Mouse (Mus musculus) embryonic fibroblast, embryonic 13.5 days (primary cell): ENCODE results near the gene Kcnj16.

ENCODE experiments used
- CTCF ChIP-seq: IDR thresholded peaks from 2 replicates; pipeline ENCODE4 v1.5.1; 2011; ENCODE audit warnings: mild to moderate bottlenecking, control low read depth, low read length, moderate library complexity, borderline replicate concordance; ENCODE audit not compliant: insufficient read depth
- POLR2A ChIP-seq: IDR thresholded peaks from 2 replicates; pipeline ENCODE4 v1.6.1; 2011; ENCODE audit warnings: low read depth, mild to moderate bottlenecking, control low read depth, low read length, moderate library complexity

DNA sequence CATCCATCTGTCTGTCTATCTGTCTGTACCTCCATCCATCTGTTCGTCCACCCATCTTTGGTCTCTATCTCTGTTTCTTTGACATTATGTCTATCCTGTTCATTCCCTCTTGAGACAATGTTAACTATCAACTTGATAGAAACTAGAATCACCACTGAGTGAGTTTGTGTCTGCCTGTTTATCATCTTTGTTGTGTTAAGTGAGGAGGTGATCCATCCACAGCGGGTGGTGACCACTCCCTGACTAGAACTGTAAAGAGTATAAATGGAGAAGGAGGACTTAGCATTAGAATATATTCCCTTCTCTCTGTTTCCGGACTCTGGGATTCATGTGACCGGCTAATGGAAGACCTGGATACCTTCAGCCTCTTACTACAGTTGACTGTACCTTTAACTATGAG, 75.5 kb downstream of the Kcnj16 start:
- TF ChIP-seq POLR2A (no peak), CTCF (no peak)
